Mouse (Mus musculus): Measurements from ENCODE around the gene Btaf1. TPM values are rescaled to one million over a fixed set of nuclear protein-coding genes. Genes with fewer than 3 reads are reported as not detected.

Btaf1 gene
- 20.3 and 20.9 TPM in 2 replicates for polyA plus RNA-seq (2016; fragmentation: Nextera tagmentation; extraction: Ambion mirVana)

DNA sequence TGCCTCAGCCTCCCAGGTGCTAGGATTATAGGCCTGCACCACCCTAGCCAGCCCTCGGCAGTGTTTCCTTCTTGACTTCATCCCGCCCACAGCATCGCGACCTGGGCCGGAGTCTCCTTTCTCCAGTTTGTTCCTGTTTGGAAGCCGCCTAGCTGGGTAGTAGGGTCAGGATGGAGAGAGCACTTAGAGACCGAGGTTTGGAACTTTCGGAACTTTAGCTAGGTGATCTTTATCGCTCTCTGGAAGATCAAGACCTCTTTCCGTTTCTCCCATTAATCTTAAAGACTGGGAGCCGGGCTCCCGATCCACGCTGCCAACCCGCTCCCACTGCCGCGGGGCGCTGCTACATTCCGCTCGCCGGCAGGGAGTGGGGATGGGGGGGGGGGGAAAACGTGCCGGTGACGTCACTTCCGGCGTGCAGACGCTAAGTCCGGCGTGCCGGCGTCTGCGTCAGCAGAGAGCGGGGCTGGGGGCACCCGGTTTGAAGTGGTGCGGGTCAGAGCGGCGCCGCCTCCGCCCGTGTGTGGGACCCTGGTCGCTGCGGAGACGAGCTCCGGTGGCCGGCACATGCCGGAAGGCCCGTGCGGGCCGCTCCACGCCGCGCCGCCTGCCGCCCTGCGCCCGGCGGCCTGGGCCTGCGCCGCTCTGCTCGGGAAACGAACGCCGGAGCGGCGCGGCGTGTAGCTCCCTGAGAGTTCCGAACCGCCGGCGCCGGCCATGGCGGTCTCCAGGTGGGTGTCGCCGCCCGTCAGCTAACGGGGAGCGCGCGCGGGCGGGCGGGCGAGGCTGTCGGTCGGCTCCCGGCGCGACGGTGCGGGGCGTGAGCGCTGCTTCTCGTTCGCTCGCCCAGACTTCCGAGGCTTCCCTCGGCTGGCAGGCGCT, at the start of gene Btaf1:
Btaf1 (plus strand) TSS at position 409 of the 882 bp plus-strand sequence.
- Histone ChIP-seq H3K27ac (peak within 1 kb of the TSS; percentile 94), H3K9me3 (no peaks in the 10 kb centered on the region), H3K36me3 (replicated peaks) (no peaks in the 10 kb centered on the region), H3K9ac (peak within 1 kb of the TSS; percentile 89), H3K27me3 (no peaks in the 10 kb centered on the region), H3K4me1 (peaks cover 21% of the 10 kb centered on the region), H3K4me2 (peak within 1 kb of the TSS; percentile 79), H3K4me3 (replicated peaks) (peak within 1 kb of the TSS; percentile 97)
- ATAC-seq (ENCODE audit: low FRiP score) = peak; percentile 98
- under 1% methylated on average over 87 of the region's 98 CpGs for WGBS

DNA sequence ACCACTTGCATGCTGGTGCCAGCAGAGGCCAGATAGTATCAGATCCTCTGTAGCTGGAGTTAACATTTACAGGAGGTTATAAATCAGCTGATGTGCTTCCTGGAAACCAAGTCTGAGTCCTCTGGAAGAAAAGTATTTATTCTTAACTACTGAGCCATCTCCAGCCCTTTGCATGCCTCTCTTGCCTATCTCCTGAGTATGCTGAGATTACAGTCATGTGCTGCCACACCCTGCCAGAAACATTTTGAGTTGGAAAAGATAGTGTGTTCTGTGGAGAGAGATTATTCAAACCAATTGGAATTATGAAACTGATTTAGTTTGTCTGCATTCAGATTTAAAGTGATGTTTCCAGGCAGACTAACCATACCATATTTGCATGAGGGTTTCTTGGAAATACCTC, 48.5 kb upstream of the Btaf1 start:
- no peak overlapping the region for H3K9ac ChIP-seq
- no peak overlapping the region for H3K27ac ChIP-seq
- no peak overlapping the region for H3K4me3 ChIP-seq (replicated peaks)
- no peaks in the 10 kb centered on the region for H3K27me3 ChIP-seq
- no peak overlapping the region for H3K4me2 ChIP-seq
- peaks cover 84% of the 10 kb centered on the region for H3K36me3 ChIP-seq (replicated peaks)
- no peak for ATAC-seq (ENCODE audit: low FRiP score)
- no peaks in the 10 kb centered on the region for H3K9me3 ChIP-seq
- no peaks in the 10 kb centered on the region for H3K4me1 ChIP-seq

DNA sequence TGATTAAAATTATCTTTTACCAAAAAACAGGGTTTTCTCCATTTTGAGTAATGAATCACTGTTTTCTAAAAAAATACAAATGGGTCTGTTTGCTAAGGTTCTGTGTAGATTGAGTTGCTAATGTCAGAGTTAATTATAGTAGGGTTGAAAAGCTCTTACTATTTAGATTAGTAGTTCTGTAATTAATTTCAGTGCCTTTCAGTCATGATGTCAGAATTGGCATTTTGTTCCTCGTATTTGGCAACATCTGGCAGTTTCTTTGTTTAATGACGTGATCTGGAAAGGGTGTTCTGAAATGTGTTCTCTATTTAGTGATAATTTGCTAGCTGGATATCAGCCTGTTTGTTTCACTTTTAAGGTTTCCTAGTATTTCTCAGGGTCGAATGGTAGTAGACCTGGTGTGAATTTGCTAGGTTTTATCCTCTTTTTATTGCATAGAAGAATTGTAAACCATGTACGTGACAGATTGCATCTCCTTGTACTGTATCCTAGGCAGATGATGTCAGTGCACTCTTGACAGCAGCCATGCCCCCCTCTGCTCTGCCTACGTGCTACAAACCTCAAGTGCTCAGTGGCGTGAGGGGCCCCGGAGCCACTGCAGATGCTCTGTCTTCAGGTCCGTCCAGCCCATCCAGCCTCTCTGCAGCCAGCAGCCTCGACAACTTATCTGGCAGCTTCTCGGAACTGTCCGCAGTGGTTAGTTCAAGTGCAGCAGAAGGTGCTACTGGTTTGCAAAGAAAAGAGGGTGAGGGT, 47.0 kb upstream of the Btaf1 start:
- no peak for ATAC-seq (ENCODE audit: low FRiP score)
- Histone ChIP-seq H3K9me3 (no peaks in the 10 kb centered on the region), H3K9ac (no peak overlapping the region), H3K4me1 (no peaks in the 10 kb centered on the region), H3K4me2 (no peak overlapping the region), H3K4me3 (replicated peaks) (no peak overlapping the region), H3K27me3 (no peaks in the 10 kb centered on the region), H3K36me3 (replicated peaks) (peaks cover 86% of the 10 kb centered on the region), H3K27ac (no peak overlapping the region)
- WGBS = 76% methylated on average over 11 of the region's 11 CpGs

DNA sequence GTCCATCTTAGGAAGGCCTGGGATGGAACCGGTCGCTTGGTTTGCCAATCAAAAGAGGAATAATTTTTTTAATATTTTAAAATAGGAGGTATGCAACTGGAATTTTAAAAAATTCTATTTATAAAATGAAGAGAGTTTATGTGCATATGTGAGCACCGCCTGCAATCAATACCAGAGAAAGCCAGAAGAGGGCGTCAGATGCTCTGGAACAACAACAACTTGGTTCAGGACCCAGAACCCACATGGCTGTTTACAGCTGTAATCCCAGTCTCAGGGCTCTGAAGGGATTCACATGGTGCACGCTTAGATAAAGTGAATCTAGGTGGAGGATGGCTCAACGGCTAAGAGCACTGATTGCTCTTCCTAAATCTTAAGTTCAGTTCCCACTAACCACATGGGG, 42.8 kb upstream of the Btaf1 start:
- 78% methylated on average over 6 of the region's 6 CpGs for WGBS

DNA sequence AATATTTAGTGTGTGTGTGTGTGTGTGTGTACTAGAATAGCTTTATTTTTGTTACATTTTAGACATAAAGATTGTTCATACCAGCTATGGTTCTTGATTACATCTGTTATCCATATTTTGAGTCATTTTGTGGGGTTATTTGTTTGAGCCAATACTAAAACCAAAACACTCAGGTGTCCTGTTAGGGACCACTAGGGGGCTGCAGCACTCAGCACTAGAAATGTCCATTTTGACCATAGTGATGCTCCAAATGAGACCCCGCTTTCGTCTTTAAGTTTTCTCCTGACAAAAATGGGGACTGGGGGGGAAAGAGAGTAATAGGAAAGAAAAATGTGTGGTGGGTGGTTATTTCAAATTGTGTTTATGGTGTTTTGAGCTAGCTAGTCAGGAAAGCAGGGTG, 39.6 kb upstream of the Btaf1 start:
- no peaks in the 10 kb centered on the region for H3K27me3 ChIP-seq
- no peaks in the 10 kb centered on the region for H3K9me3 ChIP-seq
- peaks cover 89% of the 10 kb centered on the region for H3K36me3 ChIP-seq (replicated peaks)
- no peaks in the 10 kb centered on the region for H3K4me1 ChIP-seq
- H3K27ac ChIP-seq = no peak overlapping the region
- no peak for ATAC-seq (ENCODE audit: low FRiP score)
- no peak overlapping the region for H3K9ac ChIP-seq
- WGBS = 63% methylated on average over 2 of the region's 2 CpGs
- H3K4me3 ChIP-seq (replicated peaks) = no peak overlapping the region
- H3K4me2 ChIP-seq = no peak overlapping the region

More for the DNA sequence above, 42.8 kb upstream of the Btaf1 start:
- Histone ChIP-seq H3K9me3 (no peaks in the 10 kb centered on the region), H3K4me1 (no peaks in the 10 kb centered on the region), H3K27me3 (no peaks in the 10 kb centered on the region), H3K4me3 (replicated peaks) (no peak overlapping the region), H3K36me3 (replicated peaks) (peaks cover 83% of the 10 kb centered on the region), H3K9ac (no peak overlapping the region), H3K27ac (no peak overlapping the region), H3K4me2 (no peak overlapping the region)
- ATAC-seq (ENCODE audit: low FRiP score) = 0 out of 2 replicates have a peak, but pooled peaks have one; percentile 23

DNA sequence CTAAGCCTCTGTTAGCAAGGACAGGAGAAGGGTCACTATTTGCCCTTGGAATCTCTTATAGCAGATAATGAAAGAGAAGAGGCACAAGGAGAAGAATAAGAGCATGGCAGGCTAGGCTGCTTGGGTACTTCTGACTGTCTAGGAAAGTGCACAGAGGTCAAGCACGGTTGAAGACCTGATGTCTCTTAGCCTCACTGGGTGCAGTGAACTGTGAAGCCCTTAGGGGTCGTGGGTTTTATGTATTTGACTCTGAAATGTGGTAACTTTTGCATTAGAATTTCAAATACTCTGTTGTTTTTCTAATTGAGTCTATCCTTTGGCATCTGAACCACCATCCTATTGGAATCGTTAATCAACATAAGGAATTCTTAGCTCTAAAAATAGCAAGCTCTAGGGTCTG, 38.2 kb upstream of the Btaf1 start:
- no peak overlapping the region for H3K4me2 ChIP-seq
- 71% methylated on average over 3 of the region's 3 CpGs for WGBS

DNA sequence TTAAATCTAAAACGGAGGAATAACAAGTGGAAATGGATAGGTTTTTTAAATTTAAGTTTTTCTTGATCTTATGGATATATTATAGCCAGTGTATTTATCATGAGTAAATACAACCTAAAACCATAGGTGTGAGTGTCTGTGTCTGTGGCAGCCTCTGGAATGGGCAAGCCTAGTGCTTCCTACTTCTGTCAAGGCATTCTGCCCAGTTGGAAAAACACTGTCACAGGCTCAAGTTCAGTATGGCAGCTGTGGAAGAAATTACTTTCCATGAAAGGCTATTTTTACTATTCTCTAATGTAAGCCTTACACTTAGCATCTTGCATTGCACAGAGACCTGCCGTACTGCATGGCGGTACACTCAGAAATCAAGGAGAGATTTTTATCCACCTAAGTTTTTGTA, 34.1 kb upstream of the Btaf1 start:
- no peak overlapping the region for H3K9ac ChIP-seq
- peaks cover 9% of the 10 kb centered on the region for H3K4me1 ChIP-seq
- H3K36me3 ChIP-seq (replicated peaks) = peaks cover 70% of the 10 kb centered on the region
- ATAC-seq (ENCODE audit: low FRiP score) = no peak
- 89% methylated on average over 3 of the region's 3 CpGs for WGBS
- no peak overlapping the region for H3K27ac ChIP-seq
- H3K4me3 ChIP-seq (replicated peaks) = no peak overlapping the region
- H3K9me3 ChIP-seq = no peaks in the 10 kb centered on the region
- no peaks in the 10 kb centered on the region for H3K27me3 ChIP-seq
- no peak overlapping the region for H3K4me2 ChIP-seq

More for the DNA sequence above, 38.2 kb upstream of the Btaf1 start:
- Histone ChIP-seq H3K36me3 (replicated peaks) (peaks cover 87% of the 10 kb centered on the region), H3K27me3 (no peaks in the 10 kb centered on the region), H3K4me3 (replicated peaks) (no peak overlapping the region), H3K9me3 (no peaks in the 10 kb centered on the region), H3K27ac (no peak overlapping the region), H3K4me1 (no peaks in the 10 kb centered on the region), H3K9ac (no peak overlapping the region)
- ATAC-seq (ENCODE audit: low FRiP score) = no peak

DNA sequence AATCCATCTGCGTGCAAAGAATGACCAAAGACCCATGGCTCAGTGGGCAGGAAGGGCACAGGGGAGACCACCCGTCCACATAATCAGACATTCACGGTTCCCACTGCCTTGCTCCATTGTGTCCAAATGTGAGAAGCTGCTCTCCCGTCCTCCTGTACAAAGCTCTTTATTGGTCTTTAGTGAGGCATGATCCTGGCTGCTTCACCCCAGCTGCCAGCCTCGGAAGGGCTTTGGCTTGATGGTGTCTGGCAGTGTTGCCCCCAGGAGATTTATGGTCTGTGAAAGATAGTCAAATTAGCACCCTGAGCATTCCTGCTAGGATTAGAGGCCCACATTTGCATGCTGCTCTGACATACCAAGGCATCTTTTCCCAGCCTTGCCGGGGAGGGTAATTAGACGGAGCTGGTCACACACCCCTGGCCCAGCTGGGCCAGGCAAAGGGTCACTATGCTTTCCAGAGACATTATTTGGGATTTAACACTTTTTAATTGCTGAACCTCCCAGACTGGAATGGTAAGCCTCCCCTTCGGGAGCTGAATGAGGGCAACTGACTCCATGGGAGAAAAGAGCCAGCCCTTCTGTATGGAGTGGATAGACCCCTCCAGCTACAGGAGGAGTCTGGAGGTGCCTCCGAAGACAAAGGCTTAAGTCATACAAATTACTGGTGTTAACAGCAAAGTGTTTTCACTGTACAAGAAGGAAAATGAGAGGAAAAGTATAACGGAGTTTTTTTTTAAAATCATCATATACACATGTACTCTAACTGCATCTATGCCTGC, 28.9 kb upstream of the Btaf1 start:
- H3K9me3 ChIP-seq = no peaks in the 10 kb centered on the region
- no peak overlapping the region for H3K4me3 ChIP-seq (replicated peaks)
- no peaks in the 10 kb centered on the region for H3K27me3 ChIP-seq
- no peak overlapping the region for H3K9ac ChIP-seq
- peak overlapping the region; percentile 87 for H3K27ac ChIP-seq
- peaks cover 16% of the 10 kb centered on the region for H3K4me1 ChIP-seq
- peaks cover 23% of the 10 kb centered on the region for H3K36me3 ChIP-seq (replicated peaks)
- H3K4me2 ChIP-seq = peak overlapping the region; percentile 28
- 4% methylated on average over 10 of the region's 10 CpGs for WGBS
- ATAC-seq (ENCODE audit: low FRiP score) = peak; percentile 87

DNA sequence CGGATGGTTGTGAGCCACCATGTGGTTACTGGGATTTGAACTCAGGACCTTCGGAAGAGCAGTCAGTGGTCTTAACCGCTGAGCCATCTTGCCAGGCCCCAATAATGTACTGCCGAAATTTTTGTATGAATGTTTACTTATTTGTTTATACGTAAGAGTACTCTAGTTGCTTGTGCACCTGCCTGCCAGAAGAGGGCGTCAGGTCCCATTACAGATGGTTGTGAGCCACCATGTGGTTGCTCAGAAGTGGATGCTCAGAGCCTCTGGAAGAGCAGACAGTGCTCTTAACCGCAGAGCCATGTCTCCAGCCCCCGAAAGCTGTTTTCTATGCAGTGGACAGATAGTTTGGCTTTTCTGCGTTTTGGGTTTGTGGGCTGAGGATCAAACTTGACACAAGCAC, 28.1 kb upstream of the Btaf1 start:
- Histone ChIP-seq H3K27ac (peak overlapping the region; percentile 87; the same call in 1 of the 2 replicates), H3K27me3 (no peaks in the 10 kb centered on the region), H3K4me2 (no peak overlapping the region), H3K4me1 (peaks cover 16% of the 10 kb centered on the region), H3K9ac (no peak overlapping the region), H3K36me3 (replicated peaks) (peaks cover 17% of the 10 kb centered on the region), H3K9me3 (no peaks in the 10 kb centered on the region), H3K4me3 (replicated peaks) (no peak overlapping the region)
- no peak for ATAC-seq (ENCODE audit: low FRiP score)
- WGBS = 34% methylated on average over 9 of the region's 9 CpGs

DNA sequence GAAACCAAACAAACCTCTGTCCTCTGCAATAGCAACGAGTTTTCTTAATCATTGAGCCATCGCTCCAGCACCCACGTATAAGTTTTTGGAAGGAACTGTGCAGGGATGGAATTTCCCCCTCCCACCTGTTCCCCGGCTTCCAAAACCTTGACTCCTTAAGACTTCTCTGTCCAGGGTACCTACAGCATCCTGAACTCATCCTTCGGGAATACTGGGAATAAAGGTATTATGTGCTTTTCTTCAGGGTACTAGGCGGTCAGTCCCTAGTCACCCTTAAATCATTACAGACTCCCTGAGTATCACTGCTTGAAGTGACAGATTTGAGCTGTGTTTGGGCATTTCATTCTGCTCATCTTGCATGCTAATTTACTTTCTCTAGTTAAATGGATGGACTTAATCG, 22.5 kb upstream of the Btaf1 start:
- peaks cover 17% of the 10 kb centered on the region for H3K4me1 ChIP-seq
- no peak for ATAC-seq (ENCODE audit: low FRiP score)
- 30% methylated on average over 7 of the region's 7 CpGs for WGBS
- H3K9ac ChIP-seq = no peak overlapping the region
- H3K4me2 ChIP-seq = peak overlapping the region; percentile 71
- H3K27me3 ChIP-seq = no peaks in the 10 kb centered on the region
- H3K27ac ChIP-seq = peak overlapping the region; percentile 84
- no peaks in the 10 kb centered on the region for H3K36me3 ChIP-seq (replicated peaks)
- H3K9me3 ChIP-seq = no peaks in the 10 kb centered on the region
- H3K4me3 ChIP-seq (replicated peaks) = peak overlapping the region; percentile 49; the same call in 1 of the 2 replicates

DNA sequence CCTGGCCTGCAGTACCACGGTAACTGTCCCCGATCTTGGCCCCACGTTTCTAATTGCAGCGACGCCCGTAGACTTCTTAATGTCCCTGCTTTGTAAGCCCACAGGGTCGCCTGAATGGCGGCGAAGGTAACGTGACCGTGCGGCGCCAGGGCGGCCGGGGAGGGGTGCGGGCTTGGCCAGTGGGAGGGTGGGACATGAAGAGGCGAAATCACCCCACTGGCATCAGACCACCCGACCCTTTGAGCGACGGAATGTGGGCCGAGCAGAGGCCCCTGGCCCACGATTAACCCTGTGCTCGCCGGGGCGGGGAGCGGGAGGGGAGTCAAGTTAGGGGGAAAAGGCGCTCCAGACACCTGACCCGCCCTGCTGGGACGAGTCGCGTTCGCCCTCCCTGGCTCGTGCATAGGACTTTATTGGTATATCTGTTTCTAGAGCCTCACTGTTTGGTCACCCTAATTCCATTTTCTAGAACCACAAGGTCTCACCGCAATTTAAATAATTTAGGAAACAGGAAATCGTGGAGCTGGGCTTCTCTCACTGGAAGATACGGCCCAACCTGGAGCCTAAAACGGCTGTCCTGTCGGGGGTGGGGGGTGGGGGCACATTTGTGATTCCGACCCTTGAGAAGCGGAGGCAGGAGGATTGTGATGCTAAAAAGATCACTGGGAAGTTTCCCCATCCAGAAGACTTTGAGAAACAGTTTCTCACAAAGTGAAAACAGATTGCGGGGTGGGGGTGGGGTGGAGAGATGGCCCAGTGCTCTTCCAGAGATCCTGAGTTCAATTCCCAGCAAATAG, 21.5 kb upstream of the Btaf1 start:
- peak overlapping the region; percentile 49 for H3K4me3 ChIP-seq (replicated peaks)
- H3K9me3 ChIP-seq = no peaks in the 10 kb centered on the region
- H3K27ac ChIP-seq = peak overlapping the region; percentile 84
- peaks cover 17% of the 10 kb centered on the region for H3K4me1 ChIP-seq
- no peaks in the 10 kb centered on the region for H3K27me3 ChIP-seq
- ATAC-seq (ENCODE audit: low FRiP score) = peak; percentile 94
- no peaks in the 10 kb centered on the region for H3K36me3 ChIP-seq (replicated peaks)
- H3K9ac ChIP-seq = peak overlapping the region; percentile 67
- H3K4me2 ChIP-seq = peak overlapping the region; percentile 71
- 2% methylated on average over 41 of the region's 41 CpGs for WGBS
